Mouse (Mus musculus): Measurements from ENCODE around the gene Cited2. TPM values are rescaled to one million over a fixed set of nuclear protein-coding genes. Genes with fewer than 3 reads are reported as not detected.

Gene Cited2
- polyA plus RNA-seq, 1 experiment from 2014 or later = 71.2 TPM

GRCm38 (mm10) chr10:17760750-17761613 is 38.0 kb downstream of the Cited2 start:
- Histone ChIP-seq H3K4me1 (ENCODE audit: control insufficient read depth, insufficient read depth, low read length) (no peaks in the 10 kb centered on the region), H3K9me3 (ENCODE audit: control insufficient read depth, low read length) (peaks cover 1% of the 10 kb centered on the region; the same call in 1 of the 2 replicates), H3K36me3 (ENCODE audit: control insufficient read depth, insufficient read depth, low read length) (no peaks in the 10 kb centered on the region), H3K4me2 (ENCODE audit: low read length) (no peak overlapping the region), H3K4me3 (replicated peaks; ENCODE audit: low read depth, low read length) (no peak overlapping the region), H3K27me3 (ENCODE audit: control insufficient read depth, insufficient read depth, low read length) (no peaks in the 10 kb centered on the region), H3K9ac (replicated peaks; ENCODE audit: low read length) (no peak overlapping the region), H3K27ac (replicated peaks; ENCODE audit: low read depth, low read length) (no peak overlapping the region)
- ATAC-seq (ENCODE audit: low FRiP score, low TSS enrichment) = no peak
- no peak for DNase-seq
- 76% methylated on average over 9 of the region's 9 CpGs for WGBS

- ATAC-seq (ENCODE audit: low FRiP score, low TSS enrichment) (no peak), DNase-seq (no peak)
- Histone ChIP-seq H3K36me3 (ENCODE audit: control insufficient read depth, insufficient read depth, low read length) (no peaks in the 10 kb centered on the region), H3K27me3 (ENCODE audit: control insufficient read depth, insufficient read depth, low read length) (no peaks in the 10 kb centered on the region), H3K4me2 (ENCODE audit: low read length) (no peak overlapping the region), H3K27ac (replicated peaks; ENCODE audit: low read depth, low read length) (no peak overlapping the region), H3K9me3 (ENCODE audit: control insufficient read depth, low read length) (no peaks in the 10 kb centered on the region), H3K4me3 (replicated peaks; ENCODE audit: low read depth, low read length) (no peak overlapping the region), H3K4me1 (ENCODE audit: control insufficient read depth, insufficient read depth, low read length) (no peaks in the 10 kb centered on the region), H3K9ac (replicated peaks; ENCODE audit: low read length) (no peak overlapping the region)
- WGBS = 86% methylated on average over 1 of the region's 1 CpGs
These were observed 38.6 kb downstream of the Cited2 start for GRCm38 (mm10) chr10:17761652-17762051.

- no peak overlapping the region for H3K4me3 ChIP-seq (replicated peaks; ENCODE audit: low read depth, low read length)
- H3K4me2 ChIP-seq (ENCODE audit: low read length) = no peak overlapping the region
- no peak overlapping the region for H3K27ac ChIP-seq (replicated peaks; ENCODE audit: low read depth, low read length)
- no peak for DNase-seq
- no peaks in the 10 kb centered on the region for H3K9me3 ChIP-seq (ENCODE audit: control insufficient read depth, low read length)
- H3K4me1 ChIP-seq (ENCODE audit: control insufficient read depth, insufficient read depth, low read length) = no peaks in the 10 kb centered on the region
- H3K36me3 ChIP-seq (ENCODE audit: control insufficient read depth, insufficient read depth, low read length) = no peaks in the 10 kb centered on the region
- H3K9ac ChIP-seq (replicated peaks; ENCODE audit: low read length) = no peak overlapping the region
- no peak for ATAC-seq (ENCODE audit: low FRiP score, low TSS enrichment)
- 94% methylated on average over 8 of the region's 8 CpGs for WGBS
- no peaks in the 10 kb centered on the region for H3K27me3 ChIP-seq (ENCODE audit: control insufficient read depth, insufficient read depth, low read length)
These were observed 39.9 kb downstream of the Cited2 start for GRCm38 (mm10) chr10:17762946-17763345.

- 88% methylated on average over 5 of the region's 5 CpGs for WGBS
- no peaks in the 10 kb centered on the region for H3K27me3 ChIP-seq (ENCODE audit: control insufficient read depth, insufficient read depth, low read length)
- no peak overlapping the region for H3K4me3 ChIP-seq (replicated peaks; ENCODE audit: low read depth, low read length)
- H3K9ac ChIP-seq (replicated peaks; ENCODE audit: low read length) = no peak overlapping the region
- H3K4me1 ChIP-seq (ENCODE audit: control insufficient read depth, insufficient read depth, low read length) = no peaks in the 10 kb centered on the region
- DNase-seq = no peak
- no peaks in the 10 kb centered on the region for H3K36me3 ChIP-seq (ENCODE audit: control insufficient read depth, insufficient read depth, low read length)
- ATAC-seq (ENCODE audit: low FRiP score, low TSS enrichment) = no peak
- no peaks in the 10 kb centered on the region for H3K9me3 ChIP-seq (ENCODE audit: control insufficient read depth, low read length)
- no peak overlapping the region for H3K27ac ChIP-seq (replicated peaks; ENCODE audit: low read depth, low read length)
- H3K4me2 ChIP-seq (ENCODE audit: low read length) = no peak overlapping the region
These were observed 46.8 kb downstream of the Cited2 start for GRCm38 (mm10) chr10:17769856-17770255.

GRCm38 (mm10) chr10:17772364-17772763 is 49.3 kb downstream of the Cited2 start:
- Histone ChIP-seq H3K9me3 (ENCODE audit: control insufficient read depth, low read length) (no peaks in the 10 kb centered on the region), H3K9ac (replicated peaks; ENCODE audit: low read length) (no peak overlapping the region), H3K4me3 (replicated peaks; ENCODE audit: low read depth, low read length) (no peak overlapping the region), H3K27ac (replicated peaks; ENCODE audit: low read depth, low read length) (no peak overlapping the region), H3K27me3 (ENCODE audit: control insufficient read depth, insufficient read depth, low read length) (no peaks in the 10 kb centered on the region), H3K4me2 (ENCODE audit: low read length) (no peak overlapping the region), H3K4me1 (ENCODE audit: control insufficient read depth, insufficient read depth, low read length) (no peaks in the 10 kb centered on the region), H3K36me3 (ENCODE audit: control insufficient read depth, insufficient read depth, low read length) (no peaks in the 10 kb centered on the region)
- ATAC-seq (ENCODE audit: low FRiP score, low TSS enrichment) (no peak), DNase-seq (no peak)
- WGBS = 88% methylated on average over 10 of the region's 10 CpGs

- Histone ChIP-seq H3K27me3 (ENCODE audit: control insufficient read depth, insufficient read depth, low read length) (no peaks in the 10 kb centered on the region), H3K9ac (replicated peaks; ENCODE audit: low read length) (no peak overlapping the region), H3K36me3 (ENCODE audit: control insufficient read depth, insufficient read depth, low read length) (no peaks in the 10 kb centered on the region), H3K4me1 (ENCODE audit: control insufficient read depth, insufficient read depth, low read length) (no peaks in the 10 kb centered on the region), H3K9me3 (ENCODE audit: control insufficient read depth, low read length) (no peaks in the 10 kb centered on the region), H3K4me3 (replicated peaks; ENCODE audit: low read depth, low read length) (no peak overlapping the region), H3K27ac (replicated peaks; ENCODE audit: low read depth, low read length) (no peak overlapping the region), H3K4me2 (ENCODE audit: low read length) (no peak overlapping the region)
- DNase-seq (no peak), ATAC-seq (ENCODE audit: low FRiP score, low TSS enrichment) (no peak)
- WGBS = 82% methylated on average over 3 of the region's 3 CpGs
These were observed 51.3 kb downstream of the Cited2 start for GRCm38 (mm10) chr10:17774366-17774765.

GRCm38 (mm10) chr10:17775079-17775478 is 52.1 kb downstream of the Cited2 start:
- ATAC-seq (ENCODE audit: low FRiP score, low TSS enrichment) (no peak), DNase-seq (no peak)
- Histone ChIP-seq H3K9ac (replicated peaks; ENCODE audit: low read length) (no peak overlapping the region), H3K9me3 (ENCODE audit: control insufficient read depth, low read length) (no peaks in the 10 kb centered on the region), H3K27ac (replicated peaks; ENCODE audit: low read depth, low read length) (no peak overlapping the region), H3K27me3 (ENCODE audit: control insufficient read depth, insufficient read depth, low read length) (no peaks in the 10 kb centered on the region), H3K4me1 (ENCODE audit: control insufficient read depth, insufficient read depth, low read length) (no peaks in the 10 kb centered on the region), H3K36me3 (ENCODE audit: control insufficient read depth, insufficient read depth, low read length) (no peaks in the 10 kb centered on the region), H3K4me2 (ENCODE audit: low read length) (no peak overlapping the region), H3K4me3 (replicated peaks; ENCODE audit: low read depth, low read length) (no peak overlapping the region)
- 88% methylated on average over 4 of the region's 4 CpGs for WGBS

All from midbrain, embryonic 14.5 days (tissue).